10 mouse cellular contexts compared by ENCODE assay signal in genomic region chr10:92161501-92161900, GRCm38 (mm10).
A peak's percentile ranks its signal among the peaks of the same experiment; 100 is the strongest.
DNase-seq lines count a peak whose midpoint lies in the region; ATAC-seq and TF ChIP-seq lines count a peak whose summit lies in the region.
"Had no signal": no experiment of that assay in that cellular context is flagged by ENCODE, and none has a peak within 500 bp of the region (broad histone marks: within the 10 kb centered on the region; RNA-seq: fewer than 3 reads in every experiment).

No protein-coding gene starts in this region.

- TF ChIP-seq POLR2A in limb, embryonic 14.5 days (IDR thresholded peaks at IDR 0.05; ENCODE audit: borderline replicate concordance, extremely low read depth, insufficient read depth, insufficient read length) = no peak

- no peak overlapping the region for H3K27ac ChIP-seq in kidney, embryonic 15.5 days
- H3K27ac ChIP-seq in forebrain, embryonic 13.5 days = peak overlapping the region; percentile 65
- no peak overlapping the region for H3K27ac ChIP-seq in limb, embryonic 14.5 days (replicated peaks; ENCODE audit: low read depth, low read length)

- WGBS in kidney, embryonic 15.5 days = 9% methylated on average over 9 of the region's 9 CpGs
- WGBS in forebrain, embryonic 13.5 days = 2% methylated on average over 9 of the region's 9 CpGs
- 10% methylated on average over 9 of the region's 9 CpGs for WGBS in limb, embryonic 14.5 days

- 0 out of 2 replicates have a peak overlapping the region, but pooled peaks have one; percentile 11 for H3K4me3 ChIP-seq in kidney, embryonic 15.5 days (replicated peaks)
- peak overlapping the region; percentile 39 for H3K4me3 ChIP-seq in forebrain, embryonic 13.5 days
- H3K4me3 ChIP-seq in limb, embryonic 14.5 days (replicated peaks; ENCODE audit: low read length) = no peak overlapping the region

- H3K27me3 ChIP-seq in kidney, embryonic 15.5 days = peaks cover 4% of the 10 kb centered on the region
- H3K27me3 ChIP-seq in forebrain, embryonic 13.5 days = no peaks in the 10 kb centered on the region
- peaks cover 14% of the 10 kb centered on the region; the same call in 1 of the 2 replicates for H3K27me3 ChIP-seq in limb, embryonic 14.5 days (ENCODE audit: control insufficient read depth, insufficient read depth, low read length)

- peak overlapping the region; percentile 45 for H3K4me2 ChIP-seq in kidney, embryonic 15.5 days
- H3K4me2 ChIP-seq in forebrain, embryonic 13.5 days = peak overlapping the region; percentile 57
- peak overlapping the region; percentile 16; the same call in 1 of the 2 replicates for H3K4me2 ChIP-seq in limb, embryonic 14.5 days (replicated peaks; ENCODE audit: low read depth, low read length, severe bottlenecking)

- H3K36me3 ChIP-seq in kidney, embryonic 15.5 days = no peaks in the 10 kb centered on the region
- no peaks in the 10 kb centered on the region for H3K36me3 ChIP-seq in forebrain, embryonic 13.5 days (ENCODE audit: poor library complexity, severe bottlenecking)
- H3K36me3 ChIP-seq in limb, embryonic 14.5 days (ENCODE audit: control insufficient read depth, insufficient read depth, low read length) = no peaks in the 10 kb centered on the region

- no peaks in the 10 kb centered on the region for H3K9me3 ChIP-seq in kidney, embryonic 15.5 days (replicated peaks)
- H3K9me3 ChIP-seq in forebrain, embryonic 13.5 days (replicated peaks) = no peaks in the 10 kb centered on the region
- H3K9me3 ChIP-seq in limb, embryonic 14.5 days (ENCODE audit: control insufficient read depth, low read length) = no peaks in the 10 kb centered on the region

- ATAC-seq in kidney, embryonic 15.5 days (replicated peaks; ENCODE audit: low FRiP score) = no peak
- no peak for ATAC-seq in forebrain, embryonic 13.5 days
- ATAC-seq in limb, embryonic 14.5 days (ENCODE audit: low FRiP score, low read depth) = no peak
- ATAC-seq in megakaryocyte-erythroid progenitor cell, adult 5-6 weeks (replicated peaks; ENCODE audit: low FRiP score, low TSS enrichment, poor library complexity, severe bottlenecking) = no peak

- DNase-seq in kidney, adult 8-10 months = no peak
- DNase-seq in limb, embryonic 14.5 days (ENCODE audit: low spot score) = no peak
- peak; percentile 52 for DNase-seq in retina, embryonic 14.5 days (ENCODE audit: low spot score)
- DNase-seq in B cell, adult 2 months = no peak
- no peak for DNase-seq in layer of hippocampus, postnatal 25 days (ENCODE audit: extremely low spot score in 1 of 2, low spot score in 1 of 2)
- DNase-seq: cerebellum, adult 9-10 months; heart, postnatal 4 days had no signal

- peaks cover 6% of the 10 kb centered on the region; the same call in 1 of the 2 replicates for H3K4me1 ChIP-seq in kidney, embryonic 15.5 days
- H3K4me1 ChIP-seq in forebrain, embryonic 13.5 days = peaks cover 34% of the 10 kb centered on the region; the same call in 1 of the 2 replicates
- no peaks in the 10 kb centered on the region for H3K4me1 ChIP-seq in limb, embryonic 14.5 days (ENCODE audit: control insufficient read depth, insufficient read depth, low read length)

- H3K9ac ChIP-seq in kidney, embryonic 15.5 days = no peak overlapping the region
- H3K9ac ChIP-seq in forebrain, embryonic 13.5 days = peak overlapping the region; percentile 61
- H3K9ac ChIP-seq in limb, embryonic 14.5 days (ENCODE audit: low read depth, low read length, severe bottlenecking) = no peak overlapping the region
